Mouse (Mus musculus): ENCODE measurements at regions not wholly inside any gene's neighbourhood (a gene's known extent, or its start where the extent isn't known, plus 50 kb on each side); places are given as distances from the start of the nearest gene placed in this dataset.
A peak's percentile ranks its signal among the peaks of the same experiment; 100 is the strongest.

GRCm38 (mm10) chr2:10986101-10986500 is 185.8 kb upstream of the Prkcq start:
- no peaks in the 10 kb centered on the region; the same call in 1 of the 2 replicates for H3K27me3 ChIP-seq (ENCODE audit: insufficient read depth, low read length)
- H3K36me3 ChIP-seq (ENCODE audit: insufficient read depth), result no peaks in the 10 kb centered on the region
- ATAC-seq (peak; percentile 53; the same call in 1 of the 2 replicates), DNase-seq (peak; percentile 63)
- no peaks in the 10 kb centered on the region for H3K9me3 ChIP-seq (ENCODE audit: low read length)
- H3K9ac ChIP-seq, result no peak overlapping the region
- TF ChIP-seq CTCF (IDR thresholded peaks at IDR 0.05; ENCODE audit: low read depth), result no peak
- no peak overlapping the region for H3K4me3 ChIP-seq (ENCODE audit: low read depth, low read length)
- no peak overlapping the region for H3K27ac ChIP-seq (ENCODE audit: low read depth, low read length)
- 0 out of 2 replicates have a peak, but pooled peaks cover 3% of the 10 kb centered on the region for H3K4me1 ChIP-seq (ENCODE audit: insufficient read depth)
- no peak overlapping the region for H3K4me2 ChIP-seq (ENCODE audit: low read depth)
- 30% methylated on average over 7 of the region's 7 CpGs for WGBS

GRCm38 (mm10) chr2:10990043-10990728 is 181.7 kb upstream of the Prkcq start:
- 76% methylated on average over 7 of the region's 7 CpGs for WGBS
- Histone ChIP-seq H3K4me3 (ENCODE audit: low read depth, low read length) (no peak overlapping the region), H3K9me3 (ENCODE audit: low read length) (no peaks in the 10 kb centered on the region), H3K4me1 (ENCODE audit: insufficient read depth) (0 out of 2 replicates have a peak, but pooled peaks cover 3% of the 10 kb centered on the region), H3K27me3 (ENCODE audit: insufficient read depth, low read length) (no peaks in the 10 kb centered on the region), H3K9ac (no peak overlapping the region), H3K27ac (ENCODE audit: low read depth, low read length) (no peak overlapping the region), H3K4me2 (ENCODE audit: low read depth) (no peak overlapping the region), H3K36me3 (ENCODE audit: insufficient read depth) (no peaks in the 10 kb centered on the region)
- ATAC-seq (no peak), DNase-seq (no peak)
- no peak for TF ChIP-seq CTCF (IDR thresholded peaks at IDR 0.05; ENCODE audit: low read depth)

- Histone ChIP-seq H3K4me3 (ENCODE audit: low read depth, low read length) (no peak overlapping the region), H3K36me3 (ENCODE audit: insufficient read depth) (no peaks in the 10 kb centered on the region), H3K9ac (no peak overlapping the region), H3K4me1 (ENCODE audit: insufficient read depth) (no peaks in the 10 kb centered on the region), H3K27ac (ENCODE audit: low read depth, low read length) (no peak overlapping the region), H3K27me3 (ENCODE audit: insufficient read depth, low read length) (0 out of 2 replicates have a peak, but pooled peaks cover 3% of the 10 kb centered on the region), H3K4me2 (ENCODE audit: low read depth) (no peak overlapping the region), H3K9me3 (ENCODE audit: low read length) (no peaks in the 10 kb centered on the region)
- no peak for TF ChIP-seq CTCF (IDR thresholded peaks at IDR 0.05; ENCODE audit: low read depth)
- peak; percentile 40; the same call in 1 of the 2 replicates for ATAC-seq
- 34% methylated on average over 1 of the region's 1 CpGs for WGBS
- DNase-seq, result no peak
Measured at GRCm38 (mm10) chr2:10998798-10999197, 173.1 kb upstream of the Prkcq start.

GRCm38 (mm10) chr2:10999217-10999618 is 172.7 kb upstream of the Prkcq start:
- H3K27ac ChIP-seq (ENCODE audit: low read depth, low read length), result no peak overlapping the region
- no peaks in the 10 kb centered on the region for H3K9me3 ChIP-seq (ENCODE audit: low read length)
- ATAC-seq (0 out of 2 replicates have a peak, but pooled peaks have one; percentile 40), DNase-seq (no peak)
- no peak overlapping the region for H3K4me3 ChIP-seq (ENCODE audit: low read depth, low read length)
- no peak overlapping the region for H3K9ac ChIP-seq
- H3K27me3 ChIP-seq (ENCODE audit: insufficient read depth, low read length), result 0 out of 2 replicates have a peak, but pooled peaks cover 3% of the 10 kb centered on the region
- TF ChIP-seq CTCF (IDR thresholded peaks at IDR 0.05; ENCODE audit: low read depth), result no peak
- H3K4me1 ChIP-seq (ENCODE audit: insufficient read depth), result no peaks in the 10 kb centered on the region
- no peak overlapping the region for H3K4me2 ChIP-seq (ENCODE audit: low read depth)
- H3K36me3 ChIP-seq (ENCODE audit: insufficient read depth), result no peaks in the 10 kb centered on the region
- WGBS, result 25% methylated on average over 1 of the region's 1 CpGs

- H3K27ac ChIP-seq (ENCODE audit: low read depth, low read length), result no peak overlapping the region
- 81% methylated on average over 2 of the region's 2 CpGs for WGBS
- H3K9ac ChIP-seq, result no peak overlapping the region
- DNase-seq, result no peak
- H3K4me1 ChIP-seq (ENCODE audit: insufficient read depth), result no peaks in the 10 kb centered on the region
- H3K4me3 ChIP-seq (ENCODE audit: low read depth, low read length), result no peak overlapping the region
- no peak overlapping the region for H3K4me2 ChIP-seq (ENCODE audit: low read depth)
- H3K9me3 ChIP-seq (ENCODE audit: low read length), result no peaks in the 10 kb centered on the region
- H3K27me3 ChIP-seq (ENCODE audit: insufficient read depth, low read length), result no peaks in the 10 kb centered on the region
- no peak for TF ChIP-seq CTCF (IDR thresholded peaks at IDR 0.05; ENCODE audit: low read depth)
- no peak for ATAC-seq
- H3K36me3 ChIP-seq (ENCODE audit: insufficient read depth), result no peaks in the 10 kb centered on the region
Measured at GRCm38 (mm10) chr2:11005806-11006205, 166.1 kb upstream of the Prkcq start.

GRCm38 (mm10) chr2:11011041-11011962 is 160.6 kb upstream of the Prkcq start:
- Histone ChIP-seq H3K4me1 (ENCODE audit: insufficient read depth) (0 out of 2 replicates have a peak, but pooled peaks cover 2% of the 10 kb centered on the region), H3K4me2 (ENCODE audit: low read depth) (no peak overlapping the region), H3K9me3 (ENCODE audit: low read length) (no peaks in the 10 kb centered on the region), H3K27me3 (ENCODE audit: insufficient read depth, low read length) (no peaks in the 10 kb centered on the region), H3K9ac (no peak overlapping the region), H3K36me3 (ENCODE audit: insufficient read depth) (no peaks in the 10 kb centered on the region), H3K4me3 (ENCODE audit: low read depth, low read length) (no peak overlapping the region), H3K27ac (ENCODE audit: low read depth, low read length) (no peak overlapping the region)
- peak; percentile 37 for DNase-seq
- 30% methylated on average over 11 of the region's 11 CpGs for WGBS
- peak; percentile 74 for ATAC-seq
- no peak for TF ChIP-seq CTCF (IDR thresholded peaks at IDR 0.05; ENCODE audit: low read depth)

Measured in forebrain, postnatal 0 days (tissue).